Mouse (Mus musculus) monocyte, adult 59 days (primary cell): ENCODE results near the gene Kif21b. TPM values are rescaled to one million over a fixed set of nuclear protein-coding genes. Genes with fewer than 3 reads are reported as not detected.

Experiments used
- total RNA-seq, 2 experiments: library from RNA; stranded (reverse); gene quantifications; one replicate each; pipeline ENCODE4 v1.2.4; 2023

Gene Kif21b
- 100 to 1,000 TPM in 1 of 2 experiments, 10 to 100 TPM in 1; 86.5 to 111 TPM for total RNA-seq

DNA sequence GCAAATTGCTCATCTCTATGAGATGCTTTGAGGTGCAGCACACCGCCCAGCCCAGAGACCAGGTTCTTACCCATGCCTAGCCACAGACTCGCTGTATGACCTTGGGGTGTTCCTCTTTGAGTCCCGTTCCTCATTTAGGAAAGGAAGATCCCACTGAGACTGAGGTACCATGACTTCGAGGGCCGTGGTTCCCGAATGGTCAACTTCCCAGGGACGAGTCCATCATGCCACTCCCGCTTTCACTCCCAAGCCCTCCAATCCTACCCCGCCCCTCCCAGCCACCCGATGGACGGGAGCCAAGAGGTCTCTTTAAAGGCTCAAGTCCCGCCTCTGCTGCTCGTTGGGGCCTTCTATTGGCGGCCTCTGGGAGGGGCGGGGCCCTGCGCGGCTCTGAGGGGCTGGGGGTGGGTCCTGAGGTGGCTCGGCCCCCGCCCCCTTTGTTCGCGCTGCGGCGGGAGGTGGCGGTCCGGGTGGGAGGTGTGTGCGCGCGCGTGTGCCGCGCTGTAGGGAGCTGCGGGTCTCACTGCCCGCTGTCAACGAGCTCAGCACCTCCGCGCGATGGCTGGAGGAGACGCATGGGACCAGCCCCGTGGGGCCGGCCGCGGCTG, at the start of gene Kif21b:
Kif21b (plus strand) TSS at position 439 of the 608 bp plus-strand sequence.

DNA sequence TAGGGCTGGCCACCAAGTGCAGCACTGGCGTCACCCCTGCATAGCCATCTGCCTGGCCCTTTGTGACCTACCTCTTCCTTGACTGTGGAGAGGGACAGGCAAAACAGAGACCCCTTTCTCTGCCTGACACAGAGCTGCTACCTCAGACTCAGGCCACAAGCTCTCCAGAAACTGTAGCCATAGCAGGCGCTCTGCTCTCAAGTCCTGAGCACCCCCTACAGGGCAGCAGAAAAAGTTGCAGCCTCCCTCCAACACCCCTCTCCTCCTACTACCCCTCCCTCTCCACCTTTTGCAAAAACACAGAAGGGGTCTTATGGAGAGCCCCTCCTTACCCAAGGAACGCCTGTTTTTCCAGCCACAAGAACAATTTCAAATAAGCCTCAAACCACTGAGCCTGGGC, 81.6 kb downstream of the Kif21b start, which contains the start of gene Mroh3:
Mroh3 (minus strand) TSS at position 26 of the 400 bp plus-strand sequence.

Other genes starting within 250 kb of the Kif21b start
- gene Pkp1, start 212.2 kb upstream of the Kif21b start, total RNA-seq = not detected
- not detected for gene Igfn1, start 125.0 kb upstream of the Kif21b start, total RNA-seq
- 1 to 10 TPM; 1.7 to 1.9 TPM for gene Tmem9, start 123.2 kb upstream of the Kif21b start, total RNA-seq
- not detected for gene Ascl5, start 80.6 kb upstream of the Kif21b start, total RNA-seq
- 1 to 10 TPM in 1 of 2 experiments, under 1 TPM in 1; 0.34 to 1.3 TPM for gene Cacna1s, start 78.6 kb upstream of the Kif21b start, total RNA-seq
- gene Mroh3, start 81.4 kb downstream of the Kif21b start, total RNA-seq = not detected
- not detected for gene Inava, start 102.9 kb downstream of the Kif21b start, total RNA-seq
- gene Gpr25, start 129.5 kb downstream of the Kif21b start, total RNA-seq = not detected
- gene Camsap2, start 214.7 kb downstream of the Kif21b start, total RNA-seq = 10 to 100 TPM; 29.7 to 31.1 TPM